Mouse (Mus musculus) hindbrain, embryonic 10.5 days (tissue): ENCODE measurements around the gene Caskin1. TPM values are rescaled to one million over a fixed set of nuclear protein-coding genes. Genes with fewer than 3 reads are reported as not detected.

Experiments
- DNase-seq: peaks from one replicate; pipeline ENCODE4 v3.0.0-alpha.2; 2017; ENCODE audit warnings: low spot score
- H3K27ac ChIP-seq: fragments of 300-500 bp; sonication (generic); 2 replicates; pipeline ENCODE4 v1.5.1; 2016; ENCODE audit warnings: mild to moderate bottlenecking, moderate library complexity
- H3K27me3 ChIP-seq: fragments of 300-500 bp; sonication (generic); 2 replicates; pipeline ENCODE4 v1.6.1; 2016; ENCODE audit warnings: mild to moderate bottlenecking; ENCODE audit not compliant: poor library complexity, insufficient read depth, severe bottlenecking
- H3K36me3 ChIP-seq: fragments of 300-500 bp; sonication (generic); 2 replicates; pipeline ENCODE4 v1.6.1; 2016; ENCODE audit warnings: mild to moderate bottlenecking, moderate library complexity
- H3K4me1 ChIP-seq: fragments of 300-500 bp; sonication (generic); replicated peaks from 2 replicates; pipeline ENCODE4 v1.6.1; 2016; ENCODE audit warnings: mild to moderate bottlenecking
- H3K4me3 ChIP-seq: fragments of 300-500 bp; sonication (generic); 2 replicates; pipeline ENCODE4 v1.5.1; 2016; ENCODE audit warnings: mild to moderate bottlenecking, moderate library complexity
- H3K9me3 ChIP-seq: fragments of 300-500 bp; sonication (generic); 2 replicates; pipeline ENCODE4 v1.6.1; 2016; ENCODE audit warnings: mild to moderate bottlenecking, moderate library complexity
- WGBS: fragments of 180-500 bp; shearing (Covaris S2); methylation state at CpG from one replicate; pipeline ENCODE4 v1.1.7; 2016; 5-methylcytosine and 5-hydroxymethylcytosine counted together
- polyA plus RNA-seq: library from polyadenylated mRNA; unstranded; fragments of >200 nt; fragmentation: Nextera tagmentation; extraction: Ambion mirVana; gene quantifications from 2 replicates; pipeline ENCODE4 v1.2.1, GENCODE M21; 2016

Caskin1 gene
- polyA plus RNA-seq, 1 experiment from 2014 or later: 10.2 TPM

GRCm38 (mm10) chr17:24513609-24514008 lies 25.2 kb downstream of the Caskin1 start:
- no peaks in the 10 kb centered on the region for H3K9me3 ChIP-seq
- H3K27ac ChIP-seq: peak overlapping the region; percentile 16; the same call in 1 of the 2 replicates
- H3K27me3 ChIP-seq: no peaks in the 10 kb centered on the region
- H3K4me1 ChIP-seq: no peaks in the 10 kb centered on the region
- 63% methylated on average over 5 of the region's 5 CpGs for WGBS
- no peak overlapping the region for H3K4me3 ChIP-seq
- peak; percentile 57 for DNase-seq
- peaks cover 100% of the 10 kb centered on the region for H3K36me3 ChIP-seq

DNA sequence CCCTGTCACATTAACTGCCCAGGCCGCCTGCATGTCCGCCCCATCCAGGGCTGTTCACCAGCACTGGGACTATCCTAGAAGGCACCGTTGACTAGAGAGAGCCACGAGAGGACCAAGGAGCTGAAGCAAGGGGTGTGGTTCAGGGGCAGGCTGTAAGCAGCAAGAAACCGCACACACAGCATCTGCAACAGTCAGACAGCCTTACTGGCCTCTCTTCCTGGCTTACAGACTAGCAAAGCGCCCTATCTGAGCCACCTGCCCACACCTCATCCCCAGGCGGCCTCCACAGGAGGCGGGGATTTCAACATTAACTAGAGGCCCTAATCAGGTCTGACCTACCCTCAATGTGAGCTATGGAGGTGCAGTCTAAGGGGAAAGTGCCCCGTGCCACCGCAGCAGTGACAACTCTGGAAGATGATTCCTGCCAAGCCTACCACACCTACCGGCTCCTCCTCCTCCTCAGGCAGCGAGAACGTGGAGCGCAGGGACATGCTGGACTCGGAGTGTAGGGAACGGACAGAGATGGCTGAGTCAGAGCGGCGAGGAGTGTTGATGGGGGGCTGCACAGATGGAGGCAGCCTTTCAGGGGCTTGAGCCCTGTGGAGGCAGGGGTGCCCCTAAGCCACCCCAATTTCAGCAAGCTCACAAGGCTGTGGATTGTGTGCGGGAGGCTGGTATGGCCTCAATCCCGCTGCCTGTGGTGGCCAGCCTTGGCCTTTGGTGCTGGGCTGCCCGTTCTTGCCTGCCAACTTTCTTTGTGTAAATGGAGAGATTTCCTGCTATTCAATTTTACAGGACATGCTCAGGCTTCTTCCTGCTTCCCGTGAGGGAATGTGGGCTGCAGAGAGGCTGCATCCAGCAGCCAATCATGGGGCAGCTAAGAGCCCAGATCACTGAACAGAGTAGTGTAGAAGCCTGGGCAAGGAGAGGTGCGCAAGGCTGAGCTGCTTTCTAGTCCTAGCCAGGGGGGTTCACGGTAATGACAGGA lies 26.2 kb downstream of the Caskin1 start:
- peaks cover 100% of the 10 kb centered on the region for H3K36me3 ChIP-seq

DNA sequence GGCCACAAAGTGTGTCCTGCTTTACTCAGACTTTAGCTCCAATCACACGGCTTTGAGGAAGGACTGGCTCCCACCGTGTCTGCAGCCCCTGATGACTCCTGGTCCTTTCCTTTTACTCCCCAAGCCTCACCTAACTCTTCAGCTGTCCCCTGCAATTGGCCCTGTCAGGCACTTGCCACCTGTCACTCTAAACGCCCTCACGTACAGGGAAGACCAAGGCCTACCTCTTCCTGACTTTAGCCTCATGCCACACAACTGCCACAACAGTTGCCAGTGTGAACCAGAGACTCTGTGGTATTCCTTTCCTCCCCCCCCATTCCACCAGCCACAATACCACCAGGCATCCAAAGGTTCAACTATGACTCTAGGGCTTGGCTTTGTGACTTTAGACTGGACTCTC lies 32.0 kb downstream of the Caskin1 start:
- no peak for DNase-seq
- WGBS: 89% methylated on average over 4 of the region's 4 CpGs
- Histone ChIP-seq H3K27ac (no peak overlapping the region), H3K4me1 (no peaks in the 10 kb centered on the region), H3K36me3 (peaks cover 87% of the 10 kb centered on the region), H3K4me3 (no peak overlapping the region), H3K9me3 (no peaks in the 10 kb centered on the region), H3K27me3 (no peaks in the 10 kb centered on the region)

More for the DNA sequence above, 26.2 kb downstream of the Caskin1 start:
- DNase-seq: no peak
- Histone ChIP-seq H3K27me3 (no peaks in the 10 kb centered on the region), H3K9me3 (no peaks in the 10 kb centered on the region), H3K27ac (no peak overlapping the region), H3K4me1 (no peaks in the 10 kb centered on the region), H3K4me3 (no peak overlapping the region)
- WGBS: 91% methylated on average over 24 of the region's 24 CpGs

GRCm38 (mm10) chr17:24524734-24525133 lies 36.3 kb downstream of the Caskin1 start:
- WGBS: 91% methylated on average over 2 of the region's 2 CpGs
- H3K36me3 ChIP-seq: peaks cover 56% of the 10 kb centered on the region
- H3K9me3 ChIP-seq: no peaks in the 10 kb centered on the region
- no peak for DNase-seq
- H3K27ac ChIP-seq: no peak overlapping the region
- H3K4me1 ChIP-seq: peaks cover 26% of the 10 kb centered on the region
- H3K4me3 ChIP-seq: no peak overlapping the region
- H3K27me3 ChIP-seq: no peaks in the 10 kb centered on the region

GRCm38 (mm10) chr17:24527315-24527714 lies 38.9 kb downstream of the Caskin1 start:
- under 1% methylated on average over 19 of the region's 19 CpGs for WGBS
- no peaks in the 10 kb centered on the region for H3K9me3 ChIP-seq
- H3K36me3 ChIP-seq: peaks cover 55% of the 10 kb centered on the region

GRCm38 (mm10) chr17:24527723-24528559 lies 39.5 kb downstream of the Caskin1 start, which contains the start of gene Traf7:
Traf7 (minus strand) TSS chr17:24527938.
- H3K36me3 ChIP-seq: peaks cover 52% of the 10 kb centered on the region
- H3K9me3 ChIP-seq: no peaks in the 10 kb centered on the region
- H3K27ac ChIP-seq: peak within 1 kb of the TSS; percentile 93
- H3K4me1 ChIP-seq: peaks cover 58% of the 10 kb centered on the region
- WGBS: under 1% methylated on average over 40 of the region's 40 CpGs
- H3K27me3 ChIP-seq: no peaks in the 10 kb centered on the region
- peak within 1 kb of the TSS; percentile 84 for H3K4me3 ChIP-seq
- peak; percentile 94 for DNase-seq

More at GRCm38 (mm10) chr17:24527315-24527714, 38.9 kb downstream of the Caskin1 start:
- DNase-seq: no peak
- H3K27ac ChIP-seq: peak overlapping the region; percentile 93
- H3K4me3 ChIP-seq: peak overlapping the region; percentile 84
- H3K4me1 ChIP-seq: peaks cover 52% of the 10 kb centered on the region
- no peaks in the 10 kb centered on the region for H3K27me3 ChIP-seq

DNA sequence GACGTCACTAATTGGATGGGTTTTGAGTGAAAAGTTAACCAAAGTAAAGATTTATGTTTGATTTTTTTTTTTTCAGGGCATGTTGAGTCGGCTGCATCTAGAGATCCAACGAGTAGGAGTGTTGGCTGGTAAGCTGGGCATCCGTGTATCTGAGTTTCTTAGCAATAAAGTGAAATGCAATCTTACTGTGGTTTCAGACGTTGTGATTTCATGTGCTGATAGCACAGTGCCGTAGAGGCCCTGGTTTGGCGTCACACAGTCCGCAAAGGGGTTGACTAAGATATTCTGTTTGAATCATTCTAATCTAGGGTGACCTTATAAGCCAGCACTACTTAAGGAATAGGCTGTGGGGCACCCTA lies 40.1 kb downstream of the Caskin1 start:
- Histone ChIP-seq H3K4me1 (peaks cover 64% of the 10 kb centered on the region), H3K27ac (peak overlapping the region; percentile 90), H3K27me3 (no peaks in the 10 kb centered on the region), H3K9me3 (no peaks in the 10 kb centered on the region), H3K4me3 (peak overlapping the region; percentile 84), H3K36me3 (peaks cover 46% of the 10 kb centered on the region)
- no peak for DNase-seq
- under 1% methylated on average over 8 of the region's 8 CpGs for WGBS

DNA sequence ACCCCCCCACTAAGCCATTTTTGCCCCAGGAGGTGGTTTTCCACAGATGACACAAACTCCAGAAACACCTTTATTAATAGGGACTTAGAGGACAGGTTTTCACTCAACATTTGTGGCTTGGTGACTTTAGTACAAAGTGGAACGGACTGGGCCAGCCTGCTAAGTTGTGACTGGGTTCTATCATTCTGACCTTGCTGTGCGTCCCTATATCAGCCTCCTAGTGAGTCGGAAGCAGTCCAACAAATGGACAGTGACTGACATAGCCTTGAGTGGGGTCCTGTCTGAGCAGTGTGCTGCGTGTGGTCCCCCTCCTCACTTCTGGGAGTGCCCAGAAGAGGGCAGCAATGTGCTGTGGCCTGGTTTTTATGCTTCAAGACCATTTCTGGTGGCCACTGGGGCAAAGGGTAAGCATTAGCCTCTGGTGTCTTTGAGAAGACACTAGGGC lies 40.6 kb downstream of the Caskin1 start:
- 1% methylated on average over 4 of the region's 4 CpGs for WGBS
- Histone ChIP-seq H3K27ac (peak overlapping the region; percentile 90), H3K36me3 (peaks cover 41% of the 10 kb centered on the region), H3K27me3 (no peaks in the 10 kb centered on the region), H3K4me1 (peaks cover 68% of the 10 kb centered on the region), H3K4me3 (peak overlapping the region; percentile 84), H3K9me3 (no peaks in the 10 kb centered on the region)
- peak; percentile 86 for DNase-seq

GRCm38 (mm10) chr17:24529883-24530282 lies 41.5 kb downstream of the Caskin1 start:
- no peak for DNase-seq
- Histone ChIP-seq H3K4me1 (peaks cover 68% of the 10 kb centered on the region), H3K27me3 (no peaks in the 10 kb centered on the region), H3K36me3 (peaks cover 34% of the 10 kb centered on the region), H3K4me3 (peak overlapping the region; percentile 84), H3K9me3 (no peaks in the 10 kb centered on the region), H3K27ac (peak overlapping the region; percentile 90)
- WGBS: 22% methylated on average over 5 of the region's 5 CpGs

GRCm38 (mm10) chr17:24530361-24531050 lies 42.1 kb downstream of the Caskin1 start:
- peaks cover 28% of the 10 kb centered on the region for H3K36me3 ChIP-seq
- WGBS: 33% methylated on average over 8 of the region's 8 CpGs
- no peak for DNase-seq
- H3K27me3 ChIP-seq: no peaks in the 10 kb centered on the region
- no peaks in the 10 kb centered on the region for H3K9me3 ChIP-seq
- H3K4me1 ChIP-seq: peaks cover 68% of the 10 kb centered on the region
- peak overlapping the region; percentile 84 for H3K4me3 ChIP-seq
- peak overlapping the region; percentile 90 for H3K27ac ChIP-seq

DNA sequence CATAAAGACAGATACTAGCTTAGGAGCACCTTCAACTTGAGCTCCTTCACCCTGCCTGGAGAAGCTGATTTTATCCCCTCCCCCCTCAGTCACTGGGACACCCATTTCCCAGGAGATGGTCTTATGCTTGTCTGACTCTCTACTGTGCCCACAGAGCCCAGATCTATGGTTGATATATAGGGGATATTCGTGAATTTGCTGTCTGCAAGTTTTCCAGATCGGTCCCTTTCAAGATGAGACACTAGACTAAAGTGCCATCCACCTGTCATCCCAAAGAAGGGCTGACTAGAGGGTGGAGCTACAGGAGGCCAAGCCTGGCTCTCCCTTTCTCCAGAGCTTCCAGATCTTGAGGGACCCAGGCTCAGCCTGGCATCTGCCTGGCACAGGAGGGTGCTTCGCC lies 42.7 kb downstream of the Caskin1 start:
- no peak for DNase-seq
- Histone ChIP-seq H3K27me3 (no peaks in the 10 kb centered on the region), H3K27ac (no peak overlapping the region), H3K4me1 (peaks cover 68% of the 10 kb centered on the region), H3K36me3 (peaks cover 26% of the 10 kb centered on the region), H3K9me3 (no peaks in the 10 kb centered on the region), H3K4me3 (0 out of 2 replicates have a peak overlapping the region, but pooled peaks have one; percentile 84)
- 68% methylated on average over 3 of the region's 3 CpGs for WGBS

DNA sequence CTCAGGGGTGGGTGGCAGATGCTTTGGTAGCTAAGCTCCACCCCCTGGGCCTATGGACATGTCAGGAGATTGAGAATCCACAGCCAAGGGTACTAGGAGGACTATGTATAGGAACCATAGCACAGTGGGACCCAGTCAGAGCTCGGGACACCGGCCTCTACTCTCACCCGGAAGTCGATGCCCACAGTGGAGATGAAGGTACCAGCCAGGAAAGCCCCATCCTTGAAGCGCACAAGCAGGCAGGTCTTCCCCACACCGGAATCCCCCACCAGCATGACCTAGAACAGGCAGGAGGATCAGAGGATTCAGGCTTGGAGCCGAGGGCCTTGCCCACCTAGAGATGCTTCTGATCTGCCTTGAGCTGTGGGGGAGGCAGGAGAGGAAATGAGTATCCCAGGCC lies 43.6 kb downstream of the Caskin1 start:
- no peak overlapping the region for H3K27ac ChIP-seq
- 76% methylated on average over 7 of the region's 7 CpGs for WGBS
- DNase-seq: no peak
- H3K9me3 ChIP-seq: no peaks in the 10 kb centered on the region
- H3K36me3 ChIP-seq: peaks cover 26% of the 10 kb centered on the region
- H3K4me1 ChIP-seq: peaks cover 61% of the 10 kb centered on the region
- peak overlapping the region; percentile 14; the same call in 1 of the 2 replicates for H3K4me3 ChIP-seq
- H3K27me3 ChIP-seq: no peaks in the 10 kb centered on the region
